Comparison of ENCODE assay signal across 22 mouse cellular contexts in the genomic region with DNA sequence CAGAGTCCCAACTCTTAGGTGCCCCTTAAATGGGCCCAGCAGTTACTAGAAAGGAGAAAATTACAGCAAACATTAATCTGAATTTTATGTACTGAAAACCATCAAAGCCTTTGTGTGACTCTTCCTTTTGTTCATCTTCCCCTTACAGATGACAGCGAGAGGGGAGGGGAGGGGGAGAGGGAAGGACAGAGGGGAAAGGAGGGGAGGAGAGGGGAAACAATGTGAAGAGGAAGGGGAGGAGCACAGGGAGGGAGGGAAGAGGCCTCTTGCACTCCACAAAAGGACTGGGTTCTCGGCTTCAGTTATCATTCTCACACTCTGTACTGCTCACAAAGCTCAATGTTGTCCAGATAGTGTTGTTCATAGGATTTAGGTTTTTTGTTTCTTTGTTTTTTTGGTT. TPM values are rescaled to one million over a fixed set of nuclear protein-coding genes. Genes with fewer than 3 reads are reported as not detected.
DNase-seq lines count a peak whose midpoint lies in the region; ATAC-seq lines count a peak whose summit lies in the region.
"Had no signal": no experiment of that assay in that cellular context is flagged by ENCODE, and none has a peak within 500 bp of the region (broad histone marks: within the 10 kb centered on the region; RNA-seq: fewer than 3 reads in every experiment).

No protein-coding gene starts in this region.

- no peaks in the 10 kb centered on the region for H3K27me3 ChIP-seq in forebrain, embryonic 13.5 days
- H3K27me3 ChIP-seq in forebrain, embryonic 12.5 days = no peaks in the 10 kb centered on the region
- no peaks in the 10 kb centered on the region for H3K27me3 ChIP-seq in midbrain, embryonic 11.5 days (ENCODE audit: control insufficient read depth, insufficient read depth, low read length)
- no peaks in the 10 kb centered on the region for H3K27me3 ChIP-seq in midbrain, embryonic 14.5 days (ENCODE audit: control insufficient read depth, insufficient read depth, low read length)
- H3K27me3 ChIP-seq: forebrain, embryonic 15.5 days; heart, embryonic 13.5 days; hindbrain, embryonic 12.5 days had no signal

- H3K27ac ChIP-seq in forebrain, embryonic 13.5 days = no peak overlapping the region
- no peak overlapping the region for H3K27ac ChIP-seq in forebrain, embryonic 12.5 days
- H3K27ac ChIP-seq in midbrain, embryonic 11.5 days (ENCODE audit: low read depth, low read length) = no peak overlapping the region
- no peak overlapping the region for H3K27ac ChIP-seq in midbrain, embryonic 14.5 days (replicated peaks; ENCODE audit: low read depth, low read length)
- H3K27ac ChIP-seq: forebrain, embryonic 10.5 days; forebrain, embryonic 15.5 days; heart, adult 2 months; heart, embryonic 10.5 days; heart, embryonic 13.5 days; hindbrain, embryonic 12.5 days had no signal

- peak; percentile 37 for DNase-seq in midbrain, embryonic 11.5 days (ENCODE audit: low spot score, missing footprints)
- no peak for DNase-seq in midbrain, embryonic 14.5 days
- DNase-seq in lung, postnatal 10 days = no peak
- DNase-seq: adrenal gland, adult 8-10 months; adrenal gland, postnatal 25 days; cerebellum, adult 11-12 months; cerebellum, adult 8-10 months; cerebellum, postnatal 36 days; gastrocnemius, postnatal 25 days; heart, adult 2 months; heart, postnatal 14 days; heart, postnatal 4 days had no signal

- no peaks in the 10 kb centered on the region for H3K9me3 ChIP-seq in forebrain, embryonic 13.5 days (replicated peaks)
- no peaks in the 10 kb centered on the region for H3K9me3 ChIP-seq in forebrain, embryonic 12.5 days
- no peaks in the 10 kb centered on the region for H3K9me3 ChIP-seq in midbrain, embryonic 11.5 days (ENCODE audit: control insufficient read depth, low read length)
- H3K9me3 ChIP-seq in midbrain, embryonic 14.5 days (ENCODE audit: control insufficient read depth, low read length) = no peaks in the 10 kb centered on the region
- H3K9me3 ChIP-seq: forebrain, embryonic 10.5 days; forebrain, embryonic 15.5 days; heart, embryonic 10.5 days; heart, embryonic 13.5 days; hindbrain, embryonic 12.5 days had no signal

- 29% methylated on average over 2 of the region's 2 CpGs for WGBS in forebrain, embryonic 13.5 days
- WGBS in forebrain, embryonic 12.5 days = 52% methylated on average over 2 of the region's 2 CpGs
- 51% methylated on average over 2 of the region's 2 CpGs for WGBS in midbrain, embryonic 11.5 days
- 30% methylated on average over 2 of the region's 2 CpGs for WGBS in midbrain, embryonic 14.5 days

- H3K36me3 ChIP-seq in forebrain, embryonic 13.5 days (ENCODE audit: poor library complexity, severe bottlenecking) = no peaks in the 10 kb centered on the region
- H3K36me3 ChIP-seq in forebrain, embryonic 12.5 days (replicated peaks) = no peaks in the 10 kb centered on the region
- H3K36me3 ChIP-seq in midbrain, embryonic 11.5 days (ENCODE audit: control insufficient read depth, insufficient read depth, low read length) = no peaks in the 10 kb centered on the region
- no peaks in the 10 kb centered on the region for H3K36me3 ChIP-seq in midbrain, embryonic 14.5 days (ENCODE audit: control insufficient read depth, insufficient read depth, low read length)
- H3K36me3 ChIP-seq: forebrain, embryonic 10.5 days; forebrain, embryonic 15.5 days; heart, embryonic 10.5 days; hindbrain, embryonic 12.5 days had no signal

- no peak overlapping the region for H3K4me3 ChIP-seq in forebrain, embryonic 13.5 days
- no peak overlapping the region for H3K4me3 ChIP-seq in forebrain, embryonic 12.5 days (replicated peaks)
- H3K4me3 ChIP-seq in midbrain, embryonic 11.5 days (ENCODE audit: low read depth, low read length) = no peak overlapping the region
- no peak overlapping the region for H3K4me3 ChIP-seq in midbrain, embryonic 14.5 days (replicated peaks; ENCODE audit: low read depth, low read length)
- H3K4me3 ChIP-seq: forebrain, embryonic 10.5 days; forebrain, embryonic 15.5 days; heart, adult 2 months; heart, embryonic 10.5 days; heart, embryonic 13.5 days; hindbrain, embryonic 12.5 days had no signal

- peak; percentile 43; the same call in 1 of the 2 replicates for ATAC-seq in forebrain, embryonic 13.5 days
- ATAC-seq in forebrain, embryonic 12.5 days (ENCODE audit: low FRiP score) = no peak
- no peak for ATAC-seq in midbrain, embryonic 11.5 days (ENCODE audit: low FRiP score)
- ATAC-seq in midbrain, embryonic 14.5 days (ENCODE audit: low FRiP score, low TSS enrichment) = no peak
- peak; percentile 38; the same call in 1 of the 2 replicates for ATAC-seq in megakaryocyte, adult 5-6 weeks (ENCODE audit: poor library complexity, severe bottlenecking)
- ATAC-seq: activated CD4-positive, CD25-positive, alpha-beta regulatory T cell, adult 4 months; forebrain, embryonic 15.5 days; hindbrain, embryonic 16.5 days had no signal

- peaks cover 22% of the 10 kb centered on the region for H3K4me1 ChIP-seq in forebrain, embryonic 13.5 days
- H3K4me1 ChIP-seq in forebrain, embryonic 12.5 days = peaks cover 15% of the 10 kb centered on the region
- peaks cover 4% of the 10 kb centered on the region; the same call in 1 of the 2 replicates for H3K4me1 ChIP-seq in midbrain, embryonic 11.5 days (ENCODE audit: control insufficient read depth, insufficient read depth, low read length)
- H3K4me1 ChIP-seq in midbrain, embryonic 14.5 days (ENCODE audit: control insufficient read depth, insufficient read depth, low read length) = peaks cover 12% of the 10 kb centered on the region; the same call in 1 of the 2 replicates

- no peak overlapping the region for H3K4me2 ChIP-seq in forebrain, embryonic 13.5 days
- H3K4me2 ChIP-seq in forebrain, embryonic 12.5 days = no peak overlapping the region
- no peak overlapping the region for H3K4me2 ChIP-seq in midbrain, embryonic 11.5 days
- H3K4me2 ChIP-seq in midbrain, embryonic 14.5 days (ENCODE audit: low read length) = no peak overlapping the region
- H3K4me2 ChIP-seq: forebrain, embryonic 15.5 days; heart, embryonic 13.5 days; hindbrain, embryonic 12.5 days had no signal

- H3K9ac ChIP-seq in forebrain, embryonic 13.5 days = no peak overlapping the region
- H3K9ac ChIP-seq in forebrain, embryonic 12.5 days = no peak overlapping the region
- no peak overlapping the region for H3K9ac ChIP-seq in midbrain, embryonic 11.5 days (ENCODE audit: low read length)
- no peak overlapping the region for H3K9ac ChIP-seq in midbrain, embryonic 14.5 days (replicated peaks; ENCODE audit: low read length)
- H3K9ac ChIP-seq: forebrain, embryonic 15.5 days; heart, embryonic 13.5 days; hindbrain, embryonic 12.5 days had no signal

RNA-seq across cellular contexts. Expression of a gene that starts 5.7 kb away (rescaled TPM):
- polyA plus RNA-seq in forebrain, embryonic 13.5 days (2015; fragmentation: Nextera tagmentation; extraction: Ambion mirVana) = 1.8 and 2.6 TPM in 2 replicates
- polyA plus RNA-seq in forebrain, embryonic 12.5 days (2016; fragmentation: Nextera tagmentation; extraction: Ambion mirVana) = 2.3 and 2.5 TPM in 2 replicates
- 1.1 and 1.6 TPM in 2 replicates for polyA plus RNA-seq in midbrain, embryonic 11.5 days (2014; fragmentation: Nextera tagmentation; extraction: Ambion mirVana)
- polyA plus RNA-seq in midbrain, embryonic 14.5 days (2014; fragmentation: Nextera tagmentation; extraction: Ambion mirVana) = 1.9 and 2.0 TPM in 2 replicates
- 5.2 and 7.4 TPM in 2 replicates for total RNA-seq in megakaryocyte, adult 5-6 weeks (2015)
- 3.8 and 6.7 TPM in 2 replicates for total RNA-seq in megakaryocyte, adult 5-6 weeks (2017)
- polyA plus RNA-seq: activated CD4-positive, CD25-positive, alpha-beta regulatory T cell, adult 4 months had no signal

Comparison
In these comparisons a context has a peak if more than half of its experiments do, and no peak if none do; other contexts are left out.
1. ATAC-seq: peak in forebrain, embryonic 13.5 days (single experiment) and megakaryocyte, adult 5-6 weeks (single experiment); none in forebrain, embryonic 12.5 days (single experiment), midbrain, embryonic 11.5 days (single experiment) and midbrain, embryonic 14.5 days (single experiment).